Mouse (Mus musculus): ENCODE data around the gene Eif2s2.

Gene Eif2s2

DNA sequence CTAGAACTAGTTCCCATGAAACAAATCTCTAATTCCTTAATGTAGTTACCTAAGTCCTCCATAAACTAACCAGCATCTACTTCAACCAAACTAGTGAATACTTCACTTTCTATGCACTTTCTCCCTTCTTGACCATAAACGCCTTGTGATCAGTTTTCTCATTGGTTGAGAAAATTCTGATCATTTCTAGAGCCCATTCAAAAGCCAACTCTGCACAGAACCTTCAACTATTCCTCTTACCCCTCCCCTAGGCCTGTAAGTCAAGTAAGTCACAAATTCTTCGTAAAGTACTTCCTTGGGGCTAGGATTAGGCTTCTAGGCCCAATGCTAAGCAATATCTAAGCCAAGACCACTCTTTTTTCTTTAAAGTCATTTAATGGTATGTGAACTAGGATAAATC lies 1.1 kb downstream of the Eif2s2 start:
- DNase-seq: no peak

DNA sequence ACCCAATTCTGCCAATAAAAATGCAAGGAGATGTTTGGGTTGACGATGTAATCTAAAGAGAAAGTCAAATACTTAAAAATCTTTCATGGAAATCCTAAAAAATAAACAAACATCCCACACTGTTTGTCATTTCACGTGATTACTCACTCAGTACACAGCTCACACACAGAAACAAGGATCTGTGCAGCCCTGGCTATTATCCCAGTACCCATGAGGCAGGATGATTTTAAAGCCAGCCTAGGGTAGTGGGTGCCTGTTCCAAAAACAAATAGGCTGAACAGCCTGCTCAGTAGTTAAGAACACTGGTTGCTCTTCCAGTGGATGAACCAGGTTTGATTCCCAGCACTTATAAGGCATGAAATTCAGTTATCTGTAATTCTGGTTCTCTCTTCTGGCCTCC lies 16.1 kb downstream of the Eif2s2 start:
- no peak for DNase-seq

DNA sequence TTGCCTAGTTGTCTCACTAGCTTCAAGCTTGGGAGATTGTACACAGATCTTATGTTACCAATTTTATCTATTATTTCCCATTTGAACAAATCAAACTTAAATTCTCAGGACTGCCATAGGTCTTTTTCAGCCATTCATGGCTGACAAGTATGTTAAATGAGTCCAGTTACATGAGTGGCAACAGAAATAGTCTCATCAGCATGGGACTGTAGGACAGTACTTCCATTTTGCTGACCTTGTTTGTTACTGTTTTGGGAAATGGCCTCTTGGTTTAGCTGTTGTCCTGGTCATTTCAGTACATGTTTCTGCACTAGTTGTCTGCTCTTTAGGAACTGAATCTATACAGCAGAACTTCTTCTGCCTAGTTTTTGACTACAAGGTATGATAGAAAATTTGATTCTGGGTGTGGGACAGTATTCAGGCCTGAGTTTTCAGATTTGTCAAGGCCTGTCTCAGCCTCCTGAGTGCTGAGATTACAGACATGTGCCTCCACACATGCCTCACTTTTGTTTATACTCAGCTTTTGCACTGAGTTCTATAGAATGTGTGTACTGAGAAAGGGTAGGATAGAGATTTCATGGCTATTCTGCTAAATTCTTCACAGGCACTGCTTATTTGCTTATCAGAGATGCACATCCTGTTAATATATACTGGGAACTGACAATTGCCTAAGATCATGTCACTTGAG lies 22.6 kb downstream of the Eif2s2 start:
- no peak for DNase-seq

DNA sequence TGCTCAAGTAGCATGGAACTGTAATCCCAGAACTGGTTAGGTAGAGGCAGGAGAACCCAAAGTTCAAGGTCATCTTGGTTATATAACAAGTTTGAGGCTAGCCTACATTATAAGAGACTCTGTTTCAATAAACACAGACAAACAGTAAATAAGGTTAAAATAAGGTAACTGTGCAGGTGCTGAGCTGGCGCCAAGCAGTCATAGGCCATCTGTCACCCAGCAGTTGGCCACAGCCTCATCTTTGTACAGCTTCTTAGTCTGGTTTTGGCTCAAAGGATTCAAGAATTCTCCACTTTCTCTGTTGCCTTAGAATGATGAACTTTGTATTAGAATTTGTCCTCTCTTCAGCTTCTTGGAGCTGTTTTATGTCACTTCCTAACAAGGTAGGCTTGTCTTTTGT lies 24.6 kb downstream of the Eif2s2 start:
- no peak for DNase-seq

DNA sequence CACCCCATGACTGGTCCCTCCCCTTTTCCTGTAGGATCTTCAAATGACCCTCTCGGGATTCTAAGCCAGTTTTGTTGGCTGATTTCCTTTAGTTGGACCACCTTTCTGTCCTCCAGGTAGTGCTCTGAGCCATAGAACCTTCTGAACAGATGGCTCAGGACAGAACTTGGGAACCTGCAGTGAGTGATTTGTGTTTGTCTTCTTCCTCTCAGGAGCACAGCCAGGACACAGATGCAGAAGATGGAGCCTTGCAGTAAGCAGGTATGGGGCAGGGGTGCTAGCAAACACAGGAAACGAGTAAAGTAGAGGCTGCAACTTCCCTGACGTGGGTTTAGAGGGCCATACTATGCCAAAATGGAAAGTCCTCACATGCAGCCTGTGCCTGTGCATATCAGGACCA lies 27.0 kb downstream of the Eif2s2 start:
- no peak for DNase-seq

DNA sequence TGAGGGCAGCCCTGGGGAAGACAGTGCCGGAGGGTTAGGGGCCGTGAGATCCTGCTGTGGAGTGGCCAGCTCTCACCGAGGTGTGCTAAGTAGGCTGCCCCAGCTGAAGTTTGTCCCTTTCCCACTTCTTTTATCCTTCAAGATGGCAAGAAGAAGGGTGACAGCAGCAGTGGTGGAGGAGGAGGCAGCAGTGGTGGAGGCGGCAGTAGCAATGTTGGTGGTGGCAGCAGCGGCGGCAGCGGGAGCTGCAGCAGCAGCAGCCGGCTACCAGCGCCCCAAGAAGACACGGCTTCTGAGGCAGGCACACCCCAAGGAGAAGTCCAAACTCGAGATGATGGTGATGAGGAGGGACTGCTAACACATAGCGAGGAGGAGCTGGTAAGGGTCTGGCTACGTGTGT lies 29.1 kb downstream of the Eif2s2 start:
- DNase-seq: no peak

DNA sequence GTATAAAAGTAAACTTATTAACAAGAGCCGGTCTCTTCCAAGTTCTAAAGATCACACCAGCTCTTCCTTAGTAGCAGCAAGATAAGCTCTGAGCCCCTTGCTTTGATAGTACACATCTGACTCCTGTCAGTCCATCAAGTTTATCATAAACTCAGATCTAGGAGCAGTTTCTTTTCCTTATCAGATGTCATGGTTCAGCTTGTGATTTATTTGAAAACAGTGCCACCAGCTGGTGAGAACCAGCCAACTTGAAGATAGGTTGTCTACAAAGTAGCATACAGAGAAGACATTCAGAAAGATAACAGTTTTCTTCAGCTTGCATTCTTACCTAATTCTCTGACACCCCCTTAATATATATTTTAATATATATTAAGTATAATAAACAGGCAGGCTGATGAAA lies 37.4 kb downstream of the Eif2s2 start:
- peak; percentile 71 to 74 for DNase-seq

DNA sequence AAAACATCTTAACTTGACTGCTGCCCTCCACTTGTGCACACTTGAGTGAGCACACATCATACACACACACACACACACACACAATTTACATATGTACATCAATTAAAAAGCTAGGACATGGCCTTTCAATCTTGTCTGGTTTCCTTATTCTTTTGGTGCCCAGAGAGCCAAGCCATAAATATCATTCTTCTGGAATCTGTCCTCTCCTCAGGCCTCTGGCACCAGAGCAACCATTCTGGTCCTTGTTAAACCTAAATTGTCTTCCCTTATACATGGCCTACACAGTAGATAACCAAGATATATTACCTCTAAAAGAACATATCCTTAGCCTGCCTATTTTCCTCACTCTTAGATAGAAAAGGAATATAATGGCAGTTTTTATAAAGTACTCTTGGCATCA lies 44.6 kb downstream of the Eif2s2 start:
- DNase-seq: no peak

DNA sequence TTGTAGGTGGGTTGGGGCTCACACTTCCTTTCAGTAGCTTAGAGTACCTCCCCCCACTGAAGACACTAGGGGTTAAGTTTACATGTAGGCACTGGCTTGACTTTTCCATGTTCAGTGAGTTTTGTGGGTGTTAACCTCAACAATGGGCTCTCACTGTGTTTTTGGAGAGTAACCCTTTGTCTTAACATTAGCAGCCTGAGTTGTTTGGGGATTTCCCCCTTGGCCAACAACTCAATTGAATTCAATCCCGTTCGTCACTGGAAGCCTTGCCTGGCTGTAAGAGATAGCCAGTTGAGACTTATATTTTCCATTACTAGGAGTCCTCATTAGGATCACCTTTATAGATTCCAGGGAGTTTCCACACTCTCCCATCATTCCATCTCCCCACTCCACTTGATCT lies 56.2 kb downstream of the Eif2s2 start:
- no peak for DNase-seq

DNA sequence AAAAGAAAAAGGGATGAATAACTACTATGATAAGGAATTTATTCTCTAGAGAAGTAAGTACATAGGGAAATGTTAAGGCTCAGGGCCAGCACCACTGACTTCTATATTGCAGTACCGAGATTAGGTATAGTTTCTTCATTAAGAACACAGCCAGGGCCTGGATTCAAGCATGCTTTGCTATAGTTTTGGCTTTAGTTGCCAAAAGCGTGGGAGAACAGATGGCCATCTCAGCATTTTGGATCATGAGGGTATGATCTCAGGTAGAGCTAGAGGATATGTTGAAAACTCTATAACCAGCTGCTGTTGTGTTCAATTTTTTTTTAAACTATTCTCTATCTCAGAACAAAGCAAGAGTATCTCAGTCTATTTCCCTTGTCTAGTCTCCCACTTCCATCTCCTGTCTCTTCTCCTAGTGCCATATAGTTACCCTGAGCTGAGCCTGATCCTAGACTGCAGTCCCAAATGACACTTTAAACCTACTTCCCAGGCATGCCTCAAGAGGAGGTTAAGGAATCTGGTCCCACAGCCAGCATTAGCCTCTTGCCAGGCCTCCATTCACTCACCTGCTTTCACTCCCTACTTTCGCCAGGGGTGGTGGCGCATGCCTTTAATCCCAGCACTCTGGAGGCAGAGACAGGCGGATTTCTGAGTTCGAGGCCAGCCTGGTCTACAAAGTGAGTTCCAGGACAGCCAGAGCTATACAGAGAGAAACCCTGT lies 58.4 kb downstream of the Eif2s2 start:
- no peak for DNase-seq

DNA sequence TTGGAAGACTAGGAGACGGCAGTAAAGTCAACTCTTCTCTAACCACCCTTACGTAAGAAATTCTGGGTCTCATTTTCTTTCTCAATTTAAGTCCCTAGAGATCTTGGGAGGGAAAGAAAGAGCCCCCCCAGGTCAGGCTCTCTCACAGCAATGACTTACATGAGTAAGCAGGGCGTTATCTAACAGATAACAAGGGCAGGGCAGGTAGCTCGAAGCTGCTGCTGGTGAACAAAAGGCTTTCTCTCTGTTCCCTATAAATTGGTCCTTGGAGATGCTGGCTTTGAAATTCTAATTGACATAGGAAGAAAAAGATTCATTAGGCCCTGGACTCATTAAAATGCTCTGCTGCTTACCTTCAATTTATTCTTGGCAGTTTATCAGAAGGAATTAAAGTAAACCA lies 60.3 kb downstream of the Eif2s2 start:
- no peak for DNase-seq

DNA sequence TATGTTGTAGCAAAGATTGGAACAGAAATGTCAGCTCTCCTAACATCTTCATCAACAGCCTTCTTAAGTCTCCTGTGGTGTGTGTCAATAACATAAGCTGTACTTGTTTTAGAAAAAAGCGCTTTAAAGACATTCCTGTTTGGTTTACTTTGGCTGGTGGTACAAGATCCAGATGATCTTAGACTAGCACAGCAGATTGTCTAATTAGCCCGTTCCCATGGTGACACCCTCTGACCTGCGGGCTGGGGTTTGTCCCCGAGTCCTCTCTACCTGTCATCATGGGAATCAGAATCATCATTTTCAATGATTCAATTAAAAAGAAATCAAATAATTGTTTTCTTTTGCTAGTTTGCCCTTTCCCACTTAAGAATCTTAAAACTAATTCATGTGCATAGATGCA lies 65.2 kb downstream of the Eif2s2 start:
- DNase-seq: no peak

DNA sequence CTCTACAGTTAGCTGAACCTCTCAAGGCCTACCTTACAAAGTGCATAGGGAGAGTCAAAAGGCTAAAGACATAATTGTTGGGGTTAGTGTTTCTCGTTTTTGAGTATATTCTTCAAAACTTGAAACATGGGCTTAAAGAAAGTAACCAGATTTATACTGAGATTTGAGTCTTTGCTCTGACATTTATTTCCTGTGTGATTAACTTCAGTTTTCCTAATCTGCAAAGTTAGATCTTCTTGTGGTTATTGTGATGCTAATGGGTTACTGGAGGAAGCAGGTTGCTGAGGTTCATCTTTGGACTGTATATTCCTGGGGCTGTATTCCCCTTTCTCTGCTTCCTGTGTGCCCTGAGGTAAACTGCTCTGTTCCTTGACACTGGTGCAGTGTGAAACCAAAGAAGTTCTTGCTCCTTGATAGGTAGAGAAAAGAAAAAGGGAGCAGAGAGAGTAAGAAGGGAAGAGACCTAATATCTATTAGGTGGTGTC lies 66.6 kb downstream of the Eif2s2 start:
- DNase-seq: no peak
